Mouse (Mus musculus) testis, adult 2 months (tissue): Measurements from ENCODE around the gene Irgm2.

ENCODE experiments used
- CTCF ChIP-seq: fragments of 200-500 bp; IDR thresholded peaks from 2 replicates; pipeline ENCODE4 v1.5.1; 2012; ENCODE audit warnings: low read depth, mild to moderate bottlenecking, inconsistent platforms, low read length, moderate library complexity; ENCODE audit not compliant: control insufficient read depth, insufficient read depth, insufficient replicate concordance
- POLR2A ChIP-seq: fragments of 200-500 bp; IDR thresholded peaks from 2 replicates; pipeline ENCODE4 v1.6.1; 2012; ENCODE audit warnings: low read depth, mild to moderate bottlenecking, inconsistent platforms, low read length, moderate library complexity; ENCODE audit not compliant: control insufficient read depth

DNA sequence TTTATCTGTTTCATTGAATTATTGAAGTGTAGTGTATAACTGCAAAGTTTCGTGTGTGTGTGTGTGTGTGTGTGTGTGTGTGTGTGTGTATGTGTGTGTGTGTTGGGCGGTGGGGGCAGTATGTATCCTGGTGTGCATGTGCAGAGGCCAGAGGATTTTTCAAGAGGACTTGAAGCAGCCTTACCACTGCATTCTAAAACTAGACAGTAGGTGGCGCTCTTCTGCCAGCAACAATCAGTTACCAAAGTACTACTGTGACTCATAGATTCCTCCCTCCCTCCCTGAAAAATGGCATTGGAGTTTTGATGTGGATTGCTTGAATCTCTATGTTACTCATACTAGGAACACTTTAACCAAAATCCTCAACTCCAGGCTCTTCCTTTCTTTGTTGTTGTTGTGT lies 19.9 kb upstream of the Irgm2 start:
- TF ChIP-seq POLR2A, result no peak
- TF ChIP-seq CTCF, result peak; percentile 47; the same call in 1 of the 2 replicates
